Mouse (Mus musculus): ENCODE results near the gene Osgin1. TPM values are rescaled to one million over a fixed set of nuclear protein-coding genes. Genes with fewer than 3 reads are reported as not detected.

The Osgin1 gene
- polyA plus RNA-seq, 1 experiment = not detected

GRCm38 (mm10) chr8:119430690-119431089, 3.2 kb upstream of the Osgin1 start:
- H3K9me3 ChIP-seq (replicated peaks; ENCODE audit: control insufficient read depth, insufficient read depth, low read length, poor library complexity, severe bottlenecking) = no peaks in the 10 kb centered on the region
- no peak overlapping the region for H3K27ac ChIP-seq (ENCODE audit: insufficient read depth, low read length)
- no peaks in the 10 kb centered on the region for H3K27me3 ChIP-seq (ENCODE audit: control insufficient read depth, insufficient read depth, low read length, poor library complexity, severe bottlenecking)
- no peaks in the 10 kb centered on the region for H3K4me1 ChIP-seq (ENCODE audit: control insufficient read depth, insufficient read depth, low read length)
- no peak overlapping the region for H3K4me3 ChIP-seq (ENCODE audit: low read depth, low read length)
- H3K9ac ChIP-seq (ENCODE audit: low read depth, poor library complexity, severe bottlenecking) = no peak overlapping the region
- H3K36me3 ChIP-seq (ENCODE audit: control insufficient read depth, insufficient read depth, low read length, poor library complexity, severe bottlenecking) = no peaks in the 10 kb centered on the region
- TF ChIP-seq EP300 (IDR thresholded peaks at IDR 0.05; ENCODE audit: insufficient read depth, low read depth, low read length) = no peak
- TF ChIP-seq POLR2A (IDR thresholded peaks at IDR 0.05; ENCODE audit: insufficient read depth, low read length) = no peak
- TF ChIP-seq CTCF (IDR thresholded peaks at IDR 0.05; ENCODE audit: low read depth, low read length) = no peak

GRCm38 (mm10) chr8:119432372-119432771, 1.6 kb upstream of the Osgin1 start:
- H3K27me3 ChIP-seq (ENCODE audit: control insufficient read depth, insufficient read depth, low read length, poor library complexity, severe bottlenecking) = no peaks in the 10 kb centered on the region
- H3K9ac ChIP-seq (ENCODE audit: low read depth, poor library complexity, severe bottlenecking) = no peak overlapping the region
- TF ChIP-seq EP300 (IDR thresholded peaks at IDR 0.05; ENCODE audit: insufficient read depth, low read depth, low read length) (no peak), POLR2A (IDR thresholded peaks at IDR 0.05; ENCODE audit: insufficient read depth, low read length) (no peak), CTCF (IDR thresholded peaks at IDR 0.05; ENCODE audit: low read depth, low read length) (no peak)
- H3K4me3 ChIP-seq (ENCODE audit: low read depth, low read length) = no peak overlapping the region
- H3K4me1 ChIP-seq (ENCODE audit: control insufficient read depth, insufficient read depth, low read length) = no peaks in the 10 kb centered on the region
- H3K9me3 ChIP-seq (replicated peaks; ENCODE audit: control insufficient read depth, insufficient read depth, low read length, poor library complexity, severe bottlenecking) = no peaks in the 10 kb centered on the region
- H3K36me3 ChIP-seq (ENCODE audit: control insufficient read depth, insufficient read depth, low read length, poor library complexity, severe bottlenecking) = no peaks in the 10 kb centered on the region
- H3K27ac ChIP-seq (ENCODE audit: insufficient read depth, low read length) = no peak overlapping the region

GRCm38 (mm10) chr8:119434569-119434968, 645 bp downstream of the Osgin1 start:
- no peak overlapping the region for H3K9ac ChIP-seq (ENCODE audit: low read depth, poor library complexity, severe bottlenecking)

GRCm38 (mm10) chr8:119435527-119435926, 1.6 kb downstream of the Osgin1 start:
- Histone ChIP-seq H3K27ac (ENCODE audit: insufficient read depth, low read length) (no peak overlapping the region), H3K36me3 (ENCODE audit: control insufficient read depth, insufficient read depth, low read length, poor library complexity, severe bottlenecking) (no peaks in the 10 kb centered on the region), H3K27me3 (ENCODE audit: control insufficient read depth, insufficient read depth, low read length, poor library complexity, severe bottlenecking) (no peaks in the 10 kb centered on the region), H3K9ac (ENCODE audit: low read depth, poor library complexity, severe bottlenecking) (no peak overlapping the region), H3K4me3 (ENCODE audit: low read depth, low read length) (no peak overlapping the region), H3K4me1 (ENCODE audit: control insufficient read depth, insufficient read depth, low read length) (no peaks in the 10 kb centered on the region), H3K9me3 (replicated peaks; ENCODE audit: control insufficient read depth, insufficient read depth, low read length, poor library complexity, severe bottlenecking) (no peaks in the 10 kb centered on the region)
- TF ChIP-seq EP300 (IDR thresholded peaks at IDR 0.05; ENCODE audit: insufficient read depth, low read depth, low read length) (no peak), CTCF (IDR thresholded peaks at IDR 0.05; ENCODE audit: low read depth, low read length) (no peak), POLR2A (IDR thresholded peaks at IDR 0.05; ENCODE audit: insufficient read depth, low read length) (no peak)

More at GRCm38 (mm10) chr8:119434569-119434968, 645 bp downstream of the Osgin1 start:
- H3K4me3 ChIP-seq (ENCODE audit: low read depth, low read length) = no peak overlapping the region
- H3K36me3 ChIP-seq (ENCODE audit: control insufficient read depth, insufficient read depth, low read length, poor library complexity, severe bottlenecking) = no peaks in the 10 kb centered on the region
- no peaks in the 10 kb centered on the region for H3K27me3 ChIP-seq (ENCODE audit: control insufficient read depth, insufficient read depth, low read length, poor library complexity, severe bottlenecking)
- TF ChIP-seq EP300 (IDR thresholded peaks at IDR 0.05; ENCODE audit: insufficient read depth, low read depth, low read length) (no peak), CTCF (IDR thresholded peaks at IDR 0.05; ENCODE audit: low read depth, low read length) (no peak), POLR2A (IDR thresholded peaks at IDR 0.05; ENCODE audit: insufficient read depth, low read length) (no peak)
- H3K4me1 ChIP-seq (ENCODE audit: control insufficient read depth, insufficient read depth, low read length) = no peaks in the 10 kb centered on the region
- no peak overlapping the region for H3K27ac ChIP-seq (ENCODE audit: insufficient read depth, low read length)
- H3K9me3 ChIP-seq (replicated peaks; ENCODE audit: control insufficient read depth, insufficient read depth, low read length, poor library complexity, severe bottlenecking) = no peaks in the 10 kb centered on the region

GRCm38 (mm10) chr8:119436331-119436730, 2.4 kb downstream of the Osgin1 start:
- H3K36me3 ChIP-seq (ENCODE audit: control insufficient read depth, insufficient read depth, low read length, poor library complexity, severe bottlenecking) = no peaks in the 10 kb centered on the region
- TF ChIP-seq POLR2A (IDR thresholded peaks at IDR 0.05; ENCODE audit: insufficient read depth, low read length) (no peak), EP300 (IDR thresholded peaks at IDR 0.05; ENCODE audit: insufficient read depth, low read depth, low read length) (no peak), CTCF (IDR thresholded peaks at IDR 0.05; ENCODE audit: low read depth, low read length) (no peak)
- no peaks in the 10 kb centered on the region for H3K9me3 ChIP-seq (replicated peaks; ENCODE audit: control insufficient read depth, insufficient read depth, low read length, poor library complexity, severe bottlenecking)
- H3K9ac ChIP-seq (ENCODE audit: low read depth, poor library complexity, severe bottlenecking) = no peak overlapping the region
- no peak overlapping the region for H3K4me3 ChIP-seq (ENCODE audit: low read depth, low read length)
- no peaks in the 10 kb centered on the region for H3K27me3 ChIP-seq (ENCODE audit: control insufficient read depth, insufficient read depth, low read length, poor library complexity, severe bottlenecking)
- no peak overlapping the region for H3K27ac ChIP-seq (ENCODE audit: insufficient read depth, low read length)
- H3K4me1 ChIP-seq (ENCODE audit: control insufficient read depth, insufficient read depth, low read length) = no peaks in the 10 kb centered on the region

GRCm38 (mm10) chr8:119436933-119437332, 3.0 kb downstream of the Osgin1 start:
- H3K9ac ChIP-seq (ENCODE audit: low read depth, poor library complexity, severe bottlenecking) = no peak overlapping the region
- H3K9me3 ChIP-seq (replicated peaks; ENCODE audit: control insufficient read depth, insufficient read depth, low read length, poor library complexity, severe bottlenecking) = no peaks in the 10 kb centered on the region
- no peak overlapping the region for H3K27ac ChIP-seq (ENCODE audit: insufficient read depth, low read length)
- H3K27me3 ChIP-seq (ENCODE audit: control insufficient read depth, insufficient read depth, low read length, poor library complexity, severe bottlenecking) = no peaks in the 10 kb centered on the region
- no peaks in the 10 kb centered on the region for H3K36me3 ChIP-seq (ENCODE audit: control insufficient read depth, insufficient read depth, low read length, poor library complexity, severe bottlenecking)
- no peaks in the 10 kb centered on the region for H3K4me1 ChIP-seq (ENCODE audit: control insufficient read depth, insufficient read depth, low read length)
- TF ChIP-seq POLR2A (IDR thresholded peaks at IDR 0.05; ENCODE audit: insufficient read depth, low read length) (no peak), EP300 (IDR thresholded peaks at IDR 0.05; ENCODE audit: insufficient read depth, low read depth, low read length) (no peak), CTCF (IDR thresholded peaks at IDR 0.05; ENCODE audit: low read depth, low read length) (no peak)
- no peak overlapping the region for H3K4me3 ChIP-seq (ENCODE audit: low read depth, low read length)
